Mouse (Mus musculus) liver, embryonic 12.5 days (tissue): Measurements from ENCODE around the gene Zbtb16. TPM values are rescaled to one million over a fixed set of nuclear protein-coding genes. Genes with fewer than 3 reads are reported as not detected.

ENCODE experiments used
- ATAC-seq: fragments of 200-750 bp; cut with Nextera tagmentation; 2 replicates; pipeline ENCODE4 v1.8.0; 2017; ENCODE audit warnings: moderate number of reproducible peaks, mild to moderate bottlenecking, moderate library complexity
- H3K27ac ChIP-seq: fragments of 300-500 bp; sonication (generic); 2 replicates; pipeline ENCODE4 v1.5.1; 2016; ENCODE audit warnings: mild to moderate bottlenecking
- H3K27me3 ChIP-seq: fragments of 300-500 bp; sonication (generic); replicated peaks from 2 replicates; pipeline ENCODE4 v1.6.1; 2016; ENCODE audit warnings: mild to moderate bottlenecking, moderate library complexity
- H3K36me3 ChIP-seq: fragments of 300-500 bp; sonication (generic); 2 replicates; pipeline ENCODE4 v1.6.1; 2016; ENCODE audit warnings: mild to moderate bottlenecking, moderate library complexity
- H3K4me1 ChIP-seq: fragments of 300-500 bp; sonication (generic); 2 replicates; pipeline ENCODE4 v1.6.1; 2016
- H3K4me2 ChIP-seq: fragments of 300-500 bp; sonication (generic); 2 replicates; pipeline ENCODE4 v1.6.1; 2016; ENCODE audit warnings: mild to moderate bottlenecking, moderate library complexity
- H3K4me3 ChIP-seq: fragments of 300-500 bp; sonication (generic); 2 replicates; pipeline ENCODE4 v1.5.1; 2016; ENCODE audit warnings: mild to moderate bottlenecking, moderate library complexity
- H3K9ac ChIP-seq: fragments of 300-500 bp; sonication (generic); 2 replicates; pipeline ENCODE4 v1.6.1; 2016; ENCODE audit warnings: mild to moderate bottlenecking, moderate library complexity
- H3K9me3 ChIP-seq: fragments of 300-500 bp; sonication (generic); replicated peaks from 2 replicates; pipeline ENCODE4 v1.6.1; 2016; ENCODE audit warnings: mild to moderate bottlenecking, moderate library complexity
- WGBS: fragments of 180-500 bp; shearing (Covaris S2); methylation state at CpG from one replicate; pipeline ENCODE4 v1.1.7; 2016; ENCODE audit not compliant: insufficient replicate concordance; 5-methylcytosine and 5-hydroxymethylcytosine counted together
- polyA plus RNA-seq: library from polyadenylated mRNA; unstranded; fragments of >200 nt; fragmentation: Nextera tagmentation; extraction: Ambion mirVana; gene quantifications from 2 replicates; pipeline ENCODE4 v1.2.1, GENCODE M21; 2016

The Zbtb16 gene
- polyA plus RNA-seq, 1 experiment from 2014 or later, result 1.6 TPM

- no peak overlapping the region for H3K27ac ChIP-seq
- ATAC-seq, result no peak
- H3K4me1 ChIP-seq, result peaks cover 14% of the 10 kb centered on the region
- no peak overlapping the region for H3K4me3 ChIP-seq
- no peaks in the 10 kb centered on the region for H3K9me3 ChIP-seq
- peaks cover 4% of the 10 kb centered on the region; the same call in 1 of the 2 replicates for H3K27me3 ChIP-seq
- H3K4me2 ChIP-seq, result no peak overlapping the region
- WGBS, result 75% methylated on average over 13 of the region's 13 CpGs
- no peaks in the 10 kb centered on the region for H3K36me3 ChIP-seq
- H3K9ac ChIP-seq, result no peak overlapping the region
Measured at GRCm38 (mm10) chr9:48757650-48758580, 78.1 kb downstream of the Zbtb16 start.

- peaks cover 4% of the 10 kb centered on the region; the same call in 1 of the 2 replicates for H3K27me3 ChIP-seq
- H3K9me3 ChIP-seq, result no peaks in the 10 kb centered on the region
- no peak overlapping the region for H3K9ac ChIP-seq
- H3K36me3 ChIP-seq, result no peaks in the 10 kb centered on the region
- H3K4me2 ChIP-seq, result no peak overlapping the region
- 53% methylated on average over 10 of the region's 10 CpGs for WGBS
- peaks cover 14% of the 10 kb centered on the region for H3K4me1 ChIP-seq
- no peak overlapping the region for H3K4me3 ChIP-seq
- ATAC-seq, result no peak
- no peak overlapping the region for H3K27ac ChIP-seq
Measured at GRCm38 (mm10) chr9:48756261-48756812, 79.7 kb downstream of the Zbtb16 start.

GRCm38 (mm10) chr9:48755438-48756070 lies 80.5 kb downstream of the Zbtb16 start:
- H3K36me3 ChIP-seq, result no peaks in the 10 kb centered on the region
- H3K27me3 ChIP-seq, result peaks cover 4% of the 10 kb centered on the region; the same call in 1 of the 2 replicates
- H3K9me3 ChIP-seq, result no peaks in the 10 kb centered on the region
- H3K4me3 ChIP-seq, result no peak overlapping the region
- no peak overlapping the region for H3K27ac ChIP-seq
- H3K9ac ChIP-seq, result no peak overlapping the region
- peaks cover 7% of the 10 kb centered on the region for H3K4me1 ChIP-seq
- H3K4me2 ChIP-seq, result no peak overlapping the region
- no peak for ATAC-seq
- WGBS, result 61% methylated on average over 9 of the region's 9 CpGs

- Histone ChIP-seq H3K27me3 (peaks cover 4% of the 10 kb centered on the region; the same call in 1 of the 2 replicates), H3K4me1 (0 out of 2 replicates have a peak, but pooled peaks cover 3% of the 10 kb centered on the region), H3K9ac (no peak overlapping the region), H3K27ac (no peak overlapping the region), H3K36me3 (no peaks in the 10 kb centered on the region), H3K4me2 (no peak overlapping the region), H3K4me3 (no peak overlapping the region), H3K9me3 (no peaks in the 10 kb centered on the region)
- ATAC-seq, result no peak
- WGBS, result 74% methylated on average over 6 of the region's 6 CpGs
Measured at GRCm38 (mm10) chr9:48754418-48754817, 81.6 kb downstream of the Zbtb16 start.

- peaks cover 4% of the 10 kb centered on the region; the same call in 1 of the 2 replicates for H3K27me3 ChIP-seq
- H3K9ac ChIP-seq, result no peak overlapping the region
- H3K36me3 ChIP-seq, result no peaks in the 10 kb centered on the region
- no peak overlapping the region for H3K27ac ChIP-seq
- H3K9me3 ChIP-seq, result no peaks in the 10 kb centered on the region
- H3K4me2 ChIP-seq, result no peak overlapping the region
- ATAC-seq, result no peak
- 0 out of 2 replicates have a peak, but pooled peaks cover 3% of the 10 kb centered on the region for H3K4me1 ChIP-seq
- 80% methylated on average over 6 of the region's 6 CpGs for WGBS
- H3K4me3 ChIP-seq, result no peak overlapping the region
Measured at GRCm38 (mm10) chr9:48753881-48754280, 82.1 kb downstream of the Zbtb16 start.

GRCm38 (mm10) chr9:48751900-48752299 lies 84.1 kb downstream of the Zbtb16 start:
- ATAC-seq, result no peak
- H3K36me3 ChIP-seq, result no peaks in the 10 kb centered on the region
- 0 out of 2 replicates have a peak, but pooled peaks cover 3% of the 10 kb centered on the region for H3K4me1 ChIP-seq
- 74% methylated on average over 3 of the region's 3 CpGs for WGBS
- no peak overlapping the region for H3K4me3 ChIP-seq
- no peak overlapping the region for H3K4me2 ChIP-seq
- H3K9ac ChIP-seq, result no peak overlapping the region
- H3K27me3 ChIP-seq, result no peaks in the 10 kb centered on the region
- H3K9me3 ChIP-seq, result no peaks in the 10 kb centered on the region
- no peak overlapping the region for H3K27ac ChIP-seq

- H3K4me3 ChIP-seq, result no peak overlapping the region
- H3K27me3 ChIP-seq, result no peaks in the 10 kb centered on the region
- H3K36me3 ChIP-seq, result no peaks in the 10 kb centered on the region
- WGBS, result 77% methylated on average over 6 of the region's 6 CpGs
- H3K4me2 ChIP-seq, result no peak overlapping the region
- peaks cover 15% of the 10 kb centered on the region for H3K4me1 ChIP-seq
- no peak for ATAC-seq
- H3K9ac ChIP-seq, result no peak overlapping the region
- no peaks in the 10 kb centered on the region for H3K9me3 ChIP-seq
- no peak overlapping the region for H3K27ac ChIP-seq
Measured at GRCm38 (mm10) chr9:48749666-48750065, 86.4 kb downstream of the Zbtb16 start.

GRCm38 (mm10) chr9:48749168-48749567 lies 86.9 kb downstream of the Zbtb16 start:
- no peak overlapping the region for H3K4me2 ChIP-seq
- no peaks in the 10 kb centered on the region for H3K27me3 ChIP-seq
- no peak overlapping the region for H3K4me3 ChIP-seq
- peaks cover 19% of the 10 kb centered on the region for H3K4me1 ChIP-seq
- H3K9ac ChIP-seq, result no peak overlapping the region
- 72% methylated on average over 4 of the region's 4 CpGs for WGBS
- H3K9me3 ChIP-seq, result no peaks in the 10 kb centered on the region
- H3K27ac ChIP-seq, result no peak overlapping the region
- ATAC-seq, result no peak
- H3K36me3 ChIP-seq, result no peaks in the 10 kb centered on the region

- Histone ChIP-seq H3K4me3 (no peak overlapping the region), H3K9me3 (no peaks in the 10 kb centered on the region), H3K27ac (no peak overlapping the region), H3K4me1 (peaks cover 19% of the 10 kb centered on the region), H3K9ac (no peak overlapping the region), H3K27me3 (no peaks in the 10 kb centered on the region), H3K4me2 (no peak overlapping the region), H3K36me3 (no peaks in the 10 kb centered on the region)
- no peak for ATAC-seq
- 89% methylated on average over 4 of the region's 4 CpGs for WGBS
Measured at GRCm38 (mm10) chr9:48748761-48749160, 87.3 kb downstream of the Zbtb16 start.

- no peak overlapping the region for H3K27ac ChIP-seq
- ATAC-seq, result no peak
- H3K4me3 ChIP-seq, result no peak overlapping the region
- no peaks in the 10 kb centered on the region for H3K27me3 ChIP-seq
- no peaks in the 10 kb centered on the region for H3K9me3 ChIP-seq
- 63% methylated on average over 4 of the region's 4 CpGs for WGBS
- peaks cover 19% of the 10 kb centered on the region for H3K4me1 ChIP-seq
- no peaks in the 10 kb centered on the region for H3K36me3 ChIP-seq
- no peak overlapping the region for H3K4me2 ChIP-seq
- no peak overlapping the region for H3K9ac ChIP-seq
Measured at GRCm38 (mm10) chr9:48748216-48748615, 87.8 kb downstream of the Zbtb16 start.

GRCm38 (mm10) chr9:48746506-48746905 lies 89.5 kb downstream of the Zbtb16 start:
- ATAC-seq, result no peak
- Histone ChIP-seq H3K4me2 (no peak overlapping the region), H3K27ac (no peak overlapping the region), H3K9me3 (no peaks in the 10 kb centered on the region), H3K9ac (no peak overlapping the region), H3K4me3 (no peak overlapping the region), H3K4me1 (peaks cover 19% of the 10 kb centered on the region), H3K27me3 (peaks cover 5% of the 10 kb centered on the region; the same call in 1 of the 2 replicates), H3K36me3 (no peaks in the 10 kb centered on the region)
- 86% methylated on average over 10 of the region's 10 CpGs for WGBS
